Mouse (Mus musculus): ENCODE data around the gene Frmd4a. TPM values are rescaled to one million over a fixed set of nuclear protein-coding genes. Genes with fewer than 3 reads are reported as not detected.

Frmd4a gene
- total and polyA plus RNA-seq, 2 experiments from 2014 or later: 11.9 to 44.1 TPM

DNA sequence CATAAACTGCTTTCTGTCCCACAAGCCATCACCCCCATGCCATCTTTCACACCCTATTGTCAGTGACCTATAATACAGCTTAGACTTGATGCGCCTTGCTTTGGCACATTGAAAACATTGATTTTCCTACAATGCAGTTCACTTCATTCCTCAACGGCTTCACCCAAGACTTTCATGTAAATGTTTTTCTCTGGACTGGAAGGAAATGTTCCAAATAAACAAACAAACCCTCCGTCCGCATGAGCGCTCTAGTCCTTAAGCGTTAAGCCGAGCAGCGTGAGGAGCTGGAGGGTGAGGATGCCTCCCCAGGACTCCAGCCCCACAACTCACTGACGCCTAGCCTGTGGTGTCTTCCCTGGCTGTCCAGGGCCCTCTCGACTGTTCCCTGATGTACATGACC, 279.4 kb downstream of the Frmd4a start:
- ATAC-seq (ENCODE audit: insufficient read depth, low read depth) (no peak), DNase-seq (ENCODE audit: low spot score) (no peak)
- no peaks in the 10 kb centered on the region for H3K36me3 ChIP-seq (replicated peaks; ENCODE audit: control insufficient read depth, insufficient read depth, low read length)
- H3K9me3 ChIP-seq (replicated peaks; ENCODE audit: control insufficient read depth, low read length): no peaks in the 10 kb centered on the region
- peaks cover 27% of the 10 kb centered on the region for H3K4me1 ChIP-seq (ENCODE audit: control insufficient read depth, insufficient read depth)
- H3K4me2 ChIP-seq (ENCODE audit: low read depth, low read length): no peak overlapping the region
- WGBS: 77% methylated on average over 10 of the region's 10 CpGs
- H3K9ac ChIP-seq (replicated peaks; ENCODE audit: low read depth, low read length): no peak overlapping the region
- H3K27ac ChIP-seq (ENCODE audit: low read depth): no peak overlapping the region
- TF ChIP-seq CTCF (IDR thresholded peaks at IDR 0.05; ENCODE audit: low read depth) (no peak), EP300 (IDR thresholded peaks at IDR 0.05; ENCODE audit: low read depth) (no peak)
- H3K27me3 ChIP-seq (ENCODE audit: control insufficient read depth, insufficient read depth, low read length): no peaks in the 10 kb centered on the region
- H3K4me3 ChIP-seq (ENCODE audit: low read depth, low read length): no peak overlapping the region

DNA sequence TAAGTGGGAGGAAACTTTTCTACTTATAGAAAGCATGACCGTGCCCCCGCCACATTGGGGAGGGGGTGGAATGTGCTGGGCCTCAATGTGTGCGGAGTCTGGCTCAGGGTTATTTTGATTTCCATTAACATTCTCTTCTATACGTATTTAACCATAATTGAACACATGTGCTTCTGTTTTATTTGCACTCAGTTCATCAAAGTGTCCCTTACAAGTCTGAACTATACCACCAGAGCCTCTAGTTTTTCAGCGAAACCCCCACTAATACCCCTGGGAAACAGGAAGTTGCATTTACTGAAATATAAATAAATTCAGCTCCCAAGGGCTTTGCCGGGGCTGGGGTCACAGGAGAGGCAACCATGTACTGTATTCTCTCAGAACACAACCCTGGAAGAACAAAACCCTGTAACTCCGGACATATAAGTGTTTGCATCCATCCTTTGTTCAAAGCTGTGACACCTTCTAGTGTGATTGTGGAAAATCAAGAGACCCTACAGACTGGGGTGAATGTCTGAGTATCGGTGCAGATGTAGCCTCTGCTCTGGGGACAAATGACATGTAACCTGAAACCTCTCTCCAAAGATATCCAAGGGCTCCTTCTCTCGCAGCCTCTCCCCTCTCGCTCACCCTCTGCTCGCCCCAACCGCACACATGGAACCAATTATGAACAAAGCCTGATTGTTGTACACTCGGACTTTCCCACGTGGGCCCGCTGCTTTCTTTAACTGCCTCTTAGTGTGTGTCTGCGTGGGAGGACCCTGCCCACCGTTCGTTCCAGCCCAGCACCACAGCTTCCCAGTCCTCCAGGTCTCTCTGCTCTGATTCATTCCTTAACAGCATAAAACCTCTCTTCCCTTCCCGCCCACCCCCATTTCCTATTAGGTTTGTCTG, 281.1 kb downstream of the Frmd4a start:
- H3K4me3 ChIP-seq (ENCODE audit: low read depth, low read length): peak overlapping the region; percentile 19
- peak; percentile 72 for DNase-seq (ENCODE audit: low spot score)
- peaks cover 27% of the 10 kb centered on the region for H3K4me1 ChIP-seq (ENCODE audit: control insufficient read depth, insufficient read depth)

DNA sequence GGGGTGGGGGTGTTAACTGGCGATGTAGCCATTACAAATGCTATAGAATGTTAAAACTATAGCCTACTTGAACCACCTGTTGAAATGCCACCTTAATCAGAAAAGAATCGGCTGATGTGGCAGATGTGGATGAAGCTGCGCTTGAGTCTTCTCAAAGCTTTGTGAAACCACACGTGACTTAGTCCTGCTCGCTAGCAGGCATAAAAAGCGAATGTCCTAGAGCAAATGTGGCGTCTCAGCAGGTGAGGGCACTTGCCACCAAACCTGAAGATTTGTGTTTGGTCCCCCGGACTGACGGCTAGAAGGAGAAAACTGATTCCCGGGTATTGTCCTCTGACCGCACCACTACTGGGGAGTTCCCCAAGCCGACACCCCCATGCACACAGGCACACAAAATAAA, 282.1 kb downstream of the Frmd4a start:
- no peaks in the 10 kb centered on the region for H3K27me3 ChIP-seq (ENCODE audit: control insufficient read depth, insufficient read depth, low read length)
- H3K9me3 ChIP-seq (replicated peaks; ENCODE audit: control insufficient read depth, low read length): no peaks in the 10 kb centered on the region
- ATAC-seq (ENCODE audit: insufficient read depth, low read depth) (no peak), DNase-seq (ENCODE audit: low spot score) (no peak)
- peak overlapping the region; percentile 80 for H3K4me2 ChIP-seq (ENCODE audit: low read depth, low read length)
- no peaks in the 10 kb centered on the region for H3K36me3 ChIP-seq (replicated peaks; ENCODE audit: control insufficient read depth, insufficient read depth, low read length)
- peak overlapping the region; percentile 79 for H3K27ac ChIP-seq (ENCODE audit: low read depth)
- 65% methylated on average over 12 of the region's 12 CpGs for WGBS
- H3K4me3 ChIP-seq (ENCODE audit: low read depth, low read length): no peak overlapping the region
- TF ChIP-seq CTCF (IDR thresholded peaks at IDR 0.05; ENCODE audit: low read depth) (no peak), EP300 (IDR thresholded peaks at IDR 0.05; ENCODE audit: low read depth) (no peak)
- H3K4me1 ChIP-seq (ENCODE audit: control insufficient read depth, insufficient read depth): peaks cover 27% of the 10 kb centered on the region
- H3K9ac ChIP-seq (replicated peaks; ENCODE audit: low read depth, low read length): no peak overlapping the region

More for the DNA sequence above, 281.1 kb downstream of the Frmd4a start:
- TF ChIP-seq CTCF (IDR thresholded peaks at IDR 0.05; ENCODE audit: low read depth) (no peak), EP300 (IDR thresholded peaks at IDR 0.05; ENCODE audit: low read depth) (no peak)
- H3K36me3 ChIP-seq (replicated peaks; ENCODE audit: control insufficient read depth, insufficient read depth, low read length): no peaks in the 10 kb centered on the region
- H3K9me3 ChIP-seq (replicated peaks; ENCODE audit: control insufficient read depth, low read length): no peaks in the 10 kb centered on the region
- peak overlapping the region; percentile 79 for H3K27ac ChIP-seq (ENCODE audit: low read depth)
- 7% methylated on average over 19 of the region's 19 CpGs for WGBS
- no peaks in the 10 kb centered on the region for H3K27me3 ChIP-seq (ENCODE audit: control insufficient read depth, insufficient read depth, low read length)
- peak overlapping the region; percentile 40; the same call in 1 of the 2 replicates for H3K9ac ChIP-seq (replicated peaks; ENCODE audit: low read depth, low read length)
- ATAC-seq (ENCODE audit: insufficient read depth, low read depth): peak; percentile 68
- H3K4me2 ChIP-seq (ENCODE audit: low read depth, low read length): peak overlapping the region; percentile 59

DNA sequence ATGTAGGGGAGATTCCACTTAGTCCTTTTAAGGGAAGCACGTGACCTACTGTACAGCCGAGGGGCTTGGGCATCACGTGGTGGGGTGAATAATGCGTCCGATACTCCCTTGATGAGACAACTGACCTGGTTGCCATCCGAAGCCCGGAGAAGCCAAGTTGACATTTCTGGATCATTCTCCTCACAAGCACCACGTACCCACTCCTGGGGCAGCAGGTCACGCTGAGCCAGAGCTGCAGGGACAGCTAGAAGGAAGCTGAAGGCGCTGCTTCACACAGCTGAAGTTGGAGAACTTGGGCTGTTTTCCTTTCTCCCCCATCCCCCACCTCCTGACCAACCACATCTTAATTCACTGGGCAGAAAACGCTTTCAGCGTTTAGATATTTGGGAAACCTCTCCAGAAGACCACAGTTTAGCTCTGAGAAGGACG, 282.9 kb downstream of the Frmd4a start:
- ATAC-seq (ENCODE audit: insufficient read depth, low read depth): peak; percentile 27
- H3K4me2 ChIP-seq (ENCODE audit: low read depth, low read length): peak overlapping the region; percentile 80

DNA sequence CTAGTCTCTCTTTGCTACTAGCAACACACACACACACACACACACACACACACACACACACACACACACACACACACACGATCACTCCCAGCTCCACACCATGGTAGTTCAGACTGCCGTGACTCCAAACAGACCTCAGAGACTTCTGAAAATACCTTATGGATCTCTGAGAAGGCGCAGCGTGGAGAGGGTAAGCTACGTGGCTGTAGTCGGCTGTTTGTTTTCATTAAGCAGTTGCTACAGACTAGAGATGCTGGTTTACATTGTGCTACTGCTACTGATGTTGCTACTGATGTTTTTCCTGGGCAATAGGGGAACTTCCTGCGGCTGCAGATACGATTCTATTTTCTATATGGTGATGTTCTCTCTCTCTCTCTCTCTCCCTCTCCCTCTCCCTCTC, 283.3 kb downstream of the Frmd4a start:
- DNase-seq (ENCODE audit: low spot score) (peak; percentile 29), ATAC-seq (ENCODE audit: insufficient read depth, low read depth) (peak; percentile 30)
- peak overlapping the region; percentile 55 for H3K9ac ChIP-seq (replicated peaks; ENCODE audit: low read depth, low read length)
- 4% methylated on average over 8 of the region's 8 CpGs for WGBS
- H3K27me3 ChIP-seq (ENCODE audit: control insufficient read depth, insufficient read depth, low read length): no peaks in the 10 kb centered on the region
- TF ChIP-seq EP300 (IDR thresholded peaks at IDR 0.05; ENCODE audit: low read depth) (no peak), CTCF (IDR thresholded peaks at IDR 0.05; ENCODE audit: low read depth) (no peak)
- H3K4me2 ChIP-seq (ENCODE audit: low read depth, low read length): peak overlapping the region; percentile 80
- H3K36me3 ChIP-seq (replicated peaks; ENCODE audit: control insufficient read depth, insufficient read depth, low read length): no peaks in the 10 kb centered on the region
- peaks cover 27% of the 10 kb centered on the region for H3K4me1 ChIP-seq (ENCODE audit: control insufficient read depth, insufficient read depth)
- peak overlapping the region; percentile 78 for H3K27ac ChIP-seq (ENCODE audit: low read depth)
- peak overlapping the region; percentile 50 for H3K4me3 ChIP-seq (ENCODE audit: low read depth, low read length)
- no peaks in the 10 kb centered on the region for H3K9me3 ChIP-seq (replicated peaks; ENCODE audit: control insufficient read depth, low read length)

More for the DNA sequence above, 282.9 kb downstream of the Frmd4a start:
- H3K4me3 ChIP-seq (ENCODE audit: low read depth, low read length): peak overlapping the region; percentile 50
- peak overlapping the region; percentile 55 for H3K9ac ChIP-seq (replicated peaks; ENCODE audit: low read depth, low read length)
- H3K4me1 ChIP-seq (ENCODE audit: control insufficient read depth, insufficient read depth): peaks cover 27% of the 10 kb centered on the region
- H3K36me3 ChIP-seq (replicated peaks; ENCODE audit: control insufficient read depth, insufficient read depth, low read length): no peaks in the 10 kb centered on the region
- H3K27me3 ChIP-seq (ENCODE audit: control insufficient read depth, insufficient read depth, low read length): no peaks in the 10 kb centered on the region
- TF ChIP-seq CTCF (IDR thresholded peaks at IDR 0.05; ENCODE audit: low read depth) (no peak), EP300 (IDR thresholded peaks at IDR 0.05; ENCODE audit: low read depth) (no peak)
- DNase-seq (ENCODE audit: low spot score): no peak
- H3K27ac ChIP-seq (ENCODE audit: low read depth): peak overlapping the region; percentile 78
- no peaks in the 10 kb centered on the region for H3K9me3 ChIP-seq (replicated peaks; ENCODE audit: control insufficient read depth, low read length)
- WGBS: 13% methylated on average over 13 of the region's 13 CpGs

Data from heart, postnatal 0 days (tissue).